Mouse (Mus musculus) layer of hippocampus, adult 9-11 months (tissue): ENCODE results near the gene Gm49322.
"Not testable (repeated sequence)": the region's sequence is repeated elsewhere in the genome, so short reads cannot be mapped to it uniquely, and the experiment has no call there.

ENCODE experiments used
- DNase-seq: peaks from one replicate; pipeline ENCODE4 v3.0.0; 2022

Gene Gm49322

GRCm38 (mm10) chr10:80605721-80606120 is at the start of gene Gm49322:
Gene Gm49322 (plus strand): TSS chr10:80606021.
- not testable (repeated sequence) for DNase-seq

- no peak for DNase-seq
Measured at GRCm38 (mm10) chr10:80557346-80557965, 48.4 kb upstream of the Gm49322 start.

DNA sequence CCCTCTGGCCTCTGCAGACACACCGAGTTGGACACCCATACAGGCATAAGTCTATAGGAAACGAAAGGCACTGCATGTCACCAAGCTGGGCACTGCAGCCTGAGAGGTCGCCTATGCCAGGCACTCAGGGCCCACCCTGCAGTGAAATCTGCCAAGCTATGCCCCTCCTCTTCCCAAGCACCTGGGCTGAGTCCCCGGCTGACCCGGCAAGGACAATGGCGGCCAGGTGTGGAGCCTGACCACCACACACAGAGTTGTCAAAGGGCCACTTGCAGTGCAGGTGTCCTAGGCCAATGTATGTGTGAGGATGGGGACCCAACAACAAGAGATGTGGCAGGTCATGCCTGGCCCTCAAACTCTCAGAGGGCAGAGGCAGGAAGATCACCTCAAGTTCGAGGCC is 46.4 kb upstream of the Gm49322 start:
- no peak for DNase-seq

DNA sequence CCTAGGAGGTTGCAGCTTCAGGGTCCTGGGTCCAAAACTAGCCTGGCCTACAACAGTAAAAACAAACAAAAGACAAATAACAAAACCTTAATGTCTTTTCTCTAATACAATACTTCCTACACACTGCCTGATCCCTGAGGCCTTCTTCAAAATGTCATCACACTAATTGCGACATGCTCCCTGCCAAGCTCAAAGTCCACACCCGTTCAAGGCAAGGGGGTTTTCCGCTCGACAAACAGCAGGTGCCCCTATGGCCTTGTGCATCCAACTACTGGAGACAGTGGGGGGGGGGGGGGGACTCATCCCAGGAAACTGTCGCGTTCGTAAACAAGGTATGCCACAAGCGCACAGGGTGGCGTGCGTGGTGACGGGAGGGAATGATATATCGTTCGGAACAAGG is 45.2 kb upstream of the Gm49322 start:
- no peak for DNase-seq

GRCm38 (mm10) chr10:80561116-80561944 is 44.5 kb upstream of the Gm49322 start, which contains the start of gene Rexo1:
Gene Rexo1 (minus strand): TSS chr10:80561560.
- DNase-seq, result peak; percentile 94

DNA sequence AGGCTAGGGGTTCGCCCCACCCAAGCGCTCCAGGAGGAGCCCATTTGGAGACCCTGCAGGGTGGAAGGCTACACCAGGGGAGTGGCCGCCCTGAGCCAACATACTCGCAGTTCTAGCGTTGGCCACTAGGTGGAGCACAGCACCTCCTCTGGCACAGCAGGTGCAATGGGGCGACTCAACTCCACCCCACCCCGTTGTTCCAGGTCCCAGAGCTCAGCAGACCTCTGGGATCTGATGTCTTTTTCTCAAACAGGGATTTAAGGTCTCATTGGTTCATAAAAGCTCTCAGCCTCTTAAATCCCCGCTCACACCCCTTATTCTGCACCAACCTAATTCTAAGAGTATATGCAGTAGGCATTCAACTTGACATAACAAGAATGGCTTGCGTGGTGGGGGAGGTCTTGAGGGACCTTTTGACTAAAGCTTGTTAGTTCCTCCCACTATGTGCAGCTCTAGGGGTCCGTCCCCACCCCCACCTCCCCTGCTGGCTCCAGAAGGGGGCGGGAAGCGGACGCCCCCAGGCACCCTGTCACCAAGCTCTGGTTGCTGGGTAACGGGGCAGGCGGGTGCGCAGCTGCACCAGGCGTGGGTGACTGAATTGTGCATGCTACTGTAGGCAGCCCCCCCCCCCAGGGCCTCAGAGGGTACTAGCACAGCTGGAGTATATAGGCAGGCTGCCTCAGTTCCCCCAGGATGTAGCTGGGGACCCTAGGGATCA is 39.3 kb upstream of the Gm49322 start:
- peak; percentile 86 for DNase-seq

DNA sequence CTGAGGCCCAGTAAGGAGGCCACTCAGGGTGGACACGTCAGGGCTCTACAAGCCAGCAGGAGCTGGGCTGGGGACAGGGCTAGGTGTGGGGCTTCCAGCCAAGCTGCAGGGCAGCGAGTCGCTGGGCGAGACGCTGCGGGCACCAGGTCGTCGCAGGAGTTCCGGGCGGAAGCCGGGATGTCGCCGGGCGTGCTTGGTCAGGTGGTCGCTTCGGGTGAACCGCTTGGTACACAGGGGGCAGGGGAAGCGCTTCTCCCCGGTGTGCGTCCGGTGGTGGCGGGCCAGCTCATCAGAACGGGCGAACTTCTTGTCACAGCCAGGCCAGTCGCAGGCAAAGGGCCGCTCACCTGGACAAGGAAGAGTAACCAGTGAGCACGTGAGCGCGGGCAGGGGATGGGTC is 36.9 kb upstream of the Gm49322 start:
- no peak for DNase-seq

DNA sequence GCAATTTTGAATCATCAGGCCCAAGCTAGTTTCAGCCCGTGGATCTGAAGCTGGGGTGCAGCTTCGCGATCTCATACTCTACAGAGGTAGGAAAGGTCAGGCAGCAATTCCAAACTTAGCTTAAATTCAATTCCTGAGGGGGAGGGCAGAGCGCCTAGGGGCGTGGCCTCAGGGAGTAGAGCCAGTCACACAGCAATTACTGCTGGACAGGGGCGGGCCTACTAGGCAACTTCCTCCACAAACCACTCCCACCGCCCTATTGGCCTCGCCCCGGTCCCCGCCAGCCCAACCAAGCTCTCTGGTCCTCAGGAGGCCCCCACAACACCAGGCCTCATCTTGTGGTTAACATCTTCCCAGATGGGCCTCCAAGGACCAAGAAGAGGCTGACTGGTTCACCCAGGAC is 36.2 kb upstream of the Gm49322 start:
- no peak for DNase-seq

DNA sequence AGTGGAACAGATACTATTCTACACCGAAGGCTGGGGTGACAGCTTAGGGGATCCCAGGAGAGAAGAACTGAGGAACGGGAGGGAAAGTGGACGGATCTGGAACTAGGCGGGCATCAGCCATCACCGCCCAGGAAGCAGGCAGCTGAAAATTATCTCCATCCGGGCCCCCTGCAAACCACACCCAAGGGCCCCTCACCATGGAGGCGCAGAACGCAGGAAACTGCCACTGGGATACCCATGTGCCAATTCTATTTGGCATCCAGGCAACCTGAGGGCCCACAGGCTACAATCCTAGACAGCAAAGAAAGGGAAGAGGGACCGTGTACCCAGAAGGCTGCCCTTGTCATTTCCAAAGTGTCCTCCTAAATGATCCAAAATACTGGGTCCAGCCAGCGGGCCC is 35.4 kb upstream of the Gm49322 start:
- no peak for DNase-seq

DNA sequence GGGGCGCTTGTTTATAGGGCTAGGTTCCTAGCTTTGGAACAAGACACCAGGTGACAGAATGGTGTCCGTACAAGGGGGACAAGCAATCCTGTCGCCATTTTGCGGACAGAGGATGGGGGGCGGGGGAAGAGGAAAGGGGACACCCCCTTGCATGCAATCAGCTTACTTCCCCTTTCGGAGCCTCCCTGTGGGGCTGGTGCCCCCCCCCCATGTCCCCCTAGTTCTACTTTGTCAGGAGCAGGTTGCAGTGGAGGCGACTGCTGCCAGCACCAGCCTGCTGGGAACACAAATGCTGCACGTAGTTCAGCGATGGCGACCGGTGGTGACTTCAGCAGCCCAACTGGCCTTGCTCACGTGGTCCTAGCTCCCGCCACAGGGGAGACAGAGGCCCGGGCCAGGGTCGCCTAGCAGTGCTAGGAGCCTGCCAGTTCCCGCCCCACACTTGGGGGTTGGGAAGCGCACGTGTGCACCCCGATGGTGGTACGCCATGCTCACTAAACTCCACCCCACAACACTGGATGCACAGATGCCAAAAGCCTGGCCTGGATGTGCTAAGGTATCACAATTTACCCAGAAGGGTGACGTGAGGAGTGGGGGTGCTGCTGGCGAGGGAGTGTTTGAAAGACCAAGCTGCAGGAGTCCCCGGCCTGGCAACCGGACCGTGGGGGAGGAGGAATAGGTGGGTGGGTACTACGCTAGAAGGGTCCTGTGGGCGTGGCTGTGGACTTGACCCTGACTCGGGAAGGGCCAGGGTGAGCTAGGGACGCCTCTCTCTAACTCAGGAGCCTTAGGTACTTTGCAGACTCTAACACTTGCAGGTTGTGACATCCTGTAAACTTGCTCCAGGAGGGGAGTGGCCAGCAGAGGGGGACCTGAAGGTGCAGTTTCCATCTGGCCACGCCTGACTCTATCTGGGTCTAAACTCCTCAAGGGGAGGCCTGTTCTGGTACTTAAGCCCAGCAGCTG is 34.7 kb upstream of the Gm49322 start:
- DNase-seq, result no peak

DNA sequence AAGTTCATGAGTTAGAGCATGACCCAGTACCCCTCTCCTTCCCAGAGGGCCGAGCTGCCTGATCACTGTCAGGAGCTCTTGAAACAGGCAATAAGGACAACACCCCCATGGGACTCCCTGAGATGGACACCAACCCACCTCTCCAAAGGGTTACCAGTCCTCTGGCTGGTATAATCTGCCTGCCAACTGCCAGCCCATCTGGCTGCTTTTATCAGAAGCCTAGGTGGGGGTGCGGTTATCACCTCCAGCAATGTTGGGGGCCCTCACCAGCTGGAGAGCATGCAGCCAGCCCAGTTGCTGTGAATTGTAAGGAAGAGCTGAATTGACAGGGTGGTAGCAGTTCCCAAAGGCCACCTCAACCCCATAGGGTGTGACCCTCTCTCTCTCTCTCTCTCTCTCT is 33.3 kb upstream of the Gm49322 start:
- DNase-seq, result no peak

DNA sequence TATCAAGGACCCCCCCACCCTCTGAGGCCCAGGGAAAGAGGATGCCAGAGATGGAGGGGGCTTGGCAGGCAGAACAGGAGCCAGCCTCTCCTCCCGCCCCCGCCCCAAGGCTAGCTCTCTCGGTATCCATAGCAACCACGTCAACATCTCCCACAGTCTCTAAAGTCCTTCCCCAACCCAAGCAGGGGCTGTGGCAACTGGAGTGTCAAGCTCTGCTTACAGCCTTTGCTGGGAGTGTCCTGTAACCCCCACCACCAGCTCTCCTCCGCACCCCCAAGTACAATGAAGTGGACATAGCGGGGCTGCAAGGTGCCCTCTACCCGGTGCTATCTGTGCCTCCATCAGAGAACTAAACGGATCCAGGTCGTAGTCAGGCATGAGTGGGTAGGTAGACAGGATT is 31.9 kb upstream of the Gm49322 start:
- DNase-seq, result no peak

- DNase-seq, result peak; percentile 37
Measured at GRCm38 (mm10) chr10:80574896-80575295, 30.9 kb upstream of the Gm49322 start.

GRCm38 (mm10) chr10:80575925-80576324 is 29.9 kb upstream of the Gm49322 start:
- DNase-seq, result peak; percentile 22

GRCm38 (mm10) chr10:80576351-80577194 is 29.2 kb upstream of the Gm49322 start:
- peak; percentile 64 for DNase-seq

DNA sequence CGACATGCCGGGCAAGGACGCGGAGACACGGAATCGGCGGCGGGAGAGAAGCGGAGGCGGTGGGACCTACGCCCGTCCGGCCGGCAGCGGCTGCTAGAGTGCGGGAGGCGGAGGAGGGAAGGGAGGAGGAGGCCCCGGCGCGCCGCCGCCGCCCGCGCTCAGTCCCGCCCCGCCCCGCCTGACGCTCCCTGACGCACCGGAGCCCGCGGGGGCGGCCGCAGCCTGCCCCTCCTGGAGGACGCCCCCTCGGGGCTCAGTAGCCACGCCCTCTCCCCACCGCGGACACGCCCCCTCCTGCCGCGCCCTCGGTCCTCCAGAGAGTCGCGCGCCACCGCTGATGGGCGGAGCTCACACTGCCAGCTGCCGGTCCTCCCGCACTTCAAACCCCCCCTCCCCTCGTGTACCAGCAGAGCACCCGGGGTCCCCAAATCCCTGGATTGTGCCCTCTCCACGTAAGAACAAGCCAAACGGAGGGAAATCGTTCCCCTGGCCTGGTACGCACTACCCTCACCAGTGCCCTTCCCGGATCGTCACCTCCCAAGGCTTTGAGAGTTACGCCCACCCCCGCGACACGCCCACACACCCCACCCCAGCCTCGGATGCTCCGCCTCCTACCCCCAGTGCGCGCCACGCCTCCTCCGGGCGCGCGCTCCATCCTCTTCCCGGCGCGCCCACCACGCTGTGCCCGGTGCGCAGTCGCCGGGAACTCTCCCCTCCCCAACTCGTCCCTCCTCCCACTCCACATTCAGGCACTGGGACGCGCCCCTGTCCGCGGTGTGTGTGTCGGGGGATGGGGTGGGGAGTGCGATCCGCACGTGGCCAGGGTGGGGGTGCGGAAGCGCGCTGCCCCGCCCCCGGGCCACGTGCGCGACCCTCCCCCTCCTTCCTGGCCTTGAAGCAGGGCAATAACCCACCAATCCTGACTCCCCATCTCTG is 28.4 kb upstream of the Gm49322 start, which contains the start of gene Klf16:
Klf16 (minus strand) TSS at position 127 of the 936 bp plus-strand sequence.
- DNase-seq, result peak; percentile 98

GRCm38 (mm10) chr10:80578131-80578750 is 27.6 kb upstream of the Gm49322 start:
- peak; percentile 82 for DNase-seq

GRCm38 (mm10) chr10:80578911-80579310 is 26.9 kb upstream of the Gm49322 start:
- DNase-seq, result peak; percentile 54

- DNase-seq, result peak; percentile 14
Measured at GRCm38 (mm10) chr10:80583047-80583446, 22.8 kb upstream of the Gm49322 start.

- no peak for DNase-seq
Measured at GRCm38 (mm10) chr10:80584045-80584488, 21.8 kb upstream of the Gm49322 start.
